Mouse (Mus musculus): ENCODE results near the gene Dmrtc2. TPM values are rescaled to one million over a fixed set of nuclear protein-coding genes. Genes with fewer than 3 reads are reported as not detected.
A peak's percentile ranks its signal among the peaks of the same experiment; 100 is the strongest.

Dmrtc2 gene
- total and polyA plus RNA-seq, 3 experiments: not detected

- no peaks in the 10 kb centered on the region; the same call in 1 of the 2 replicates for H3K79me2 ChIP-seq (ENCODE audit: control insufficient read depth, insufficient read depth, low read length, poor library complexity)
- no peaks in the 10 kb centered on the region for H3K27me3 ChIP-seq (ENCODE audit: control insufficient read depth in 1 of 2, insufficient read depth in 2 of 2, low read length in 2 of 2)
- DNase-seq (ENCODE audit: low read depth, low spot score): peak; percentile 92
- H3K9ac ChIP-seq (ENCODE audit: control insufficient read depth, low read depth, low read length, poor library complexity, severe bottlenecking): peak overlapping the region; percentile 80
- peak overlapping the region; percentile 97 for H3K27ac ChIP-seq (ENCODE audit: control insufficient read depth, low read depth, low read length)
- H3K36me3 ChIP-seq (ENCODE audit: control insufficient read depth in 1 of 2, insufficient read depth in 2 of 2, low read length in 2 of 2): peaks cover 0 to 21% of the 10 kb centered on the region in 2 experiments; a peak in 2 of 4 replicates
- peaks cover 7 to 21% of the 10 kb centered on the region in 2 experiments for H3K4me1 ChIP-seq (ENCODE audit: control insufficient read depth in 1 of 2, insufficient read depth in 2 of 2, low read length in 2 of 2)
- peak overlapping the region; percentile 21 to 53 for H3K4me3 ChIP-seq (ENCODE audit: control insufficient read depth in 1 of 2, insufficient read depth in 1 of 2, low read depth in 2 of 2, low read length in 2 of 2)
- TF ChIP-seq ELF1 (IDR thresholded peaks at IDR 0.05; ENCODE audit: low read depth, low read length) (peak; percentile 82), KAT2A (conservative IDR thresholded peaks at IDR 0.05; ENCODE audit: low read depth, low read length) (no peak), SMC3 (IDR thresholded peaks at IDR 0.05; ENCODE audit: low read depth, low read length) (no peak), TCF12 (IDR thresholded peaks at IDR 0.05; ENCODE audit: low read depth, low read length) (peak; percentile 70), MXI1 (IDR thresholded peaks at IDR 0.05; ENCODE audit: low read depth, low read length) (peak; percentile 90), ZMIZ1 (IDR thresholded peaks at IDR 0.05; ENCODE audit: low read depth, low read length) (no peak), USF1 (IDR thresholded peaks at IDR 0.05; ENCODE audit: low read depth, low read length) (peak; percentile 81), GABPA (IDR thresholded peaks at IDR 0.05; ENCODE audit: low read depth, low read length) (peak; percentile 94), ZNF384 (IDR thresholded peaks at IDR 0.05; ENCODE audit: low read depth, low read length) (peak; percentile 87), ETS1 (IDR thresholded peaks at IDR 0.05; ENCODE audit: low read depth, low read length) (peak; percentile 90), CHD1 (IDR thresholded peaks at IDR 0.05; ENCODE audit: low read depth, low read length) (0 out of 2 replicates have a peak, but pooled peaks have one; percentile 32), RCOR1 (IDR thresholded peaks at IDR 0.05; ENCODE audit: low read depth, low read length) (peak; percentile 75), MYC (IDR thresholded peaks at IDR 0.05; ENCODE audit: low read depth, low read length) (peak; percentile 92), MAZ (IDR thresholded peaks at IDR 0.05; ENCODE audit: low read depth, low read length) (peak; percentile 79), MAX (IDR thresholded peaks at IDR 0.05; ENCODE audit: low read length) (peak; percentile 52; the same call in 1 of the 2 replicates), BHLHE40 (IDR thresholded peaks at IDR 0.05; ENCODE audit: borderline replicate concordance, low read depth, low read length) (peak; percentile 88), USF2 (IDR thresholded peaks at IDR 0.05; ENCODE audit: borderline replicate concordance in 1 of 2, insufficient read depth in 1 of 2, low read depth in 1 of 2, low read length in 2 of 2) (no peak), POLR2AphosphoS2 (IDR thresholded peaks at IDR 0.05; ENCODE audit: low read length) (no peak), HCFC1 (IDR thresholded peaks at IDR 0.05; ENCODE audit: low read depth, low read length) (peak; percentile 55), GATA1 (IDR thresholded peaks at IDR 0.05; ENCODE audit: low read depth, low read length) (peak; percentile 65), SIN3A (IDR thresholded peaks at IDR 0.05; ENCODE audit: low read length) (peak; percentile 84), EP300 (IDR thresholded peaks at IDR 0.05; ENCODE audit: low read depth in 1 of 2, low read length in 2 of 2) (peak in 1 of 2 experiments; percentile 75; a peak in 3 of 4 replicates)
- no peaks in the 10 kb centered on the region for H3K9me3 ChIP-seq (replicated peaks; ENCODE audit: insufficient read depth, low read length)
Measured at GRCm38 (mm10) chr7:24850899-24851303, 19.0 kb upstream of the Dmrtc2 start.

Data from MEL (cell line).